Mouse (Mus musculus): ENCODE measurements around the gene Cnga2. TPM values are rescaled to one million over a fixed set of nuclear protein-coding genes. Genes with fewer than 3 reads are reported as not detected.

Cnga2 gene
- polyA plus RNA-seq, 1 experiment from 2014 or later, result 0.06 TPM

- Histone ChIP-seq H3K27ac (no peak overlapping the region), H3K9me3 (replicated peaks) (no peaks in the 10 kb centered on the region), H3K27me3 (no peaks in the 10 kb centered on the region), H3K4me1 (no peaks in the 10 kb centered on the region), H3K9ac (no peak overlapping the region), H3K36me3 (ENCODE audit: poor library complexity, severe bottlenecking) (no peaks in the 10 kb centered on the region), H3K4me3 (no peak overlapping the region), H3K4me2 (no peak overlapping the region)
- WGBS, result 61% methylated on average over 2 of the region's 2 CpGs
- ATAC-seq, result no peak
Observed at GRCm38 (mm10) chrX:71983205-71983604, 8.4 kb upstream of the Cnga2 start.

GRCm38 (mm10) chrX:71983775-71984174, 7.9 kb upstream of the Cnga2 start:
- ATAC-seq, result no peak
- 97% methylated on average over 1 of the region's 1 CpGs for WGBS
- no peak overlapping the region for H3K4me2 ChIP-seq

GRCm38 (mm10) chrX:71995972-71996371, 4.3 kb downstream of the Cnga2 start:
- Histone ChIP-seq H3K4me3 (no peak overlapping the region), H3K9ac (no peak overlapping the region), H3K9me3 (replicated peaks) (no peaks in the 10 kb centered on the region), H3K27me3 (no peaks in the 10 kb centered on the region), H3K36me3 (ENCODE audit: poor library complexity, severe bottlenecking) (no peaks in the 10 kb centered on the region), H3K27ac (no peak overlapping the region), H3K4me2 (no peak overlapping the region), H3K4me1 (no peaks in the 10 kb centered on the region)
- 70% methylated on average over 1 of the region's 1 CpGs for WGBS
- ATAC-seq, result no peak

More at GRCm38 (mm10) chrX:71983775-71984174, 7.9 kb upstream of the Cnga2 start:
- H3K9ac ChIP-seq, result no peak overlapping the region
- no peaks in the 10 kb centered on the region for H3K9me3 ChIP-seq (replicated peaks)
- H3K4me1 ChIP-seq, result no peaks in the 10 kb centered on the region
- no peaks in the 10 kb centered on the region for H3K27me3 ChIP-seq
- H3K36me3 ChIP-seq (ENCODE audit: poor library complexity, severe bottlenecking), result no peaks in the 10 kb centered on the region
- H3K4me3 ChIP-seq, result no peak overlapping the region
- H3K27ac ChIP-seq, result no peak overlapping the region

GRCm38 (mm10) chrX:72009930-72010329, 18.3 kb downstream of the Cnga2 start:
- H3K27me3 ChIP-seq, result no peaks in the 10 kb centered on the region
- H3K9ac ChIP-seq, result no peak overlapping the region
- no peak overlapping the region for H3K4me2 ChIP-seq
- no peak overlapping the region for H3K4me3 ChIP-seq
- H3K36me3 ChIP-seq (ENCODE audit: poor library complexity, severe bottlenecking), result no peaks in the 10 kb centered on the region
- H3K9me3 ChIP-seq (replicated peaks), result no peaks in the 10 kb centered on the region
- H3K27ac ChIP-seq, result no peak overlapping the region
- H3K4me1 ChIP-seq, result no peaks in the 10 kb centered on the region
- no peak for ATAC-seq

GRCm38 (mm10) chrX:72012236-72012635, 20.6 kb downstream of the Cnga2 start:
- Histone ChIP-seq H3K4me1 (no peaks in the 10 kb centered on the region), H3K4me3 (no peak overlapping the region), H3K27me3 (no peaks in the 10 kb centered on the region), H3K4me2 (no peak overlapping the region), H3K9ac (no peak overlapping the region), H3K9me3 (replicated peaks) (no peaks in the 10 kb centered on the region), H3K27ac (no peak overlapping the region), H3K36me3 (ENCODE audit: poor library complexity, severe bottlenecking) (no peaks in the 10 kb centered on the region)
- WGBS, result 69% methylated on average over 9 of the region's 9 CpGs
- no peak for ATAC-seq

GRCm38 (mm10) chrX:72012804-72013203, 21.2 kb downstream of the Cnga2 start:
- Histone ChIP-seq H3K27ac (no peak overlapping the region), H3K4me1 (no peaks in the 10 kb centered on the region), H3K4me2 (no peak overlapping the region), H3K27me3 (no peaks in the 10 kb centered on the region), H3K36me3 (ENCODE audit: poor library complexity, severe bottlenecking) (no peaks in the 10 kb centered on the region), H3K4me3 (no peak overlapping the region), H3K9me3 (replicated peaks) (no peaks in the 10 kb centered on the region), H3K9ac (no peak overlapping the region)
- WGBS, result 29% methylated on average over 3 of the region's 3 CpGs
- no peak for ATAC-seq

- no peaks in the 10 kb centered on the region for H3K4me1 ChIP-seq
- no peaks in the 10 kb centered on the region for H3K36me3 ChIP-seq (ENCODE audit: poor library complexity, severe bottlenecking)
- H3K9ac ChIP-seq, result no peak overlapping the region
- 78% methylated on average over 1 of the region's 1 CpGs for WGBS
- no peaks in the 10 kb centered on the region for H3K27me3 ChIP-seq
- no peak overlapping the region for H3K4me3 ChIP-seq
- no peak overlapping the region for H3K27ac ChIP-seq
- no peaks in the 10 kb centered on the region for H3K9me3 ChIP-seq (replicated peaks)
- no peak for ATAC-seq
- no peak overlapping the region for H3K4me2 ChIP-seq
Observed at GRCm38 (mm10) chrX:72022241-72022640, 30.6 kb downstream of the Cnga2 start.

- H3K4me3 ChIP-seq, result no peak overlapping the region
- 35% methylated on average over 10 of the region's 10 CpGs for WGBS
- peak; percentile 77; the same call in 1 of the 2 replicates for ATAC-seq
- H3K27me3 ChIP-seq, result no peaks in the 10 kb centered on the region
- H3K9ac ChIP-seq, result no peak overlapping the region
- no peak overlapping the region for H3K27ac ChIP-seq
- H3K4me1 ChIP-seq, result no peaks in the 10 kb centered on the region
- no peak overlapping the region for H3K4me2 ChIP-seq
- no peaks in the 10 kb centered on the region for H3K36me3 ChIP-seq (ENCODE audit: poor library complexity, severe bottlenecking)
- H3K9me3 ChIP-seq (replicated peaks), result no peaks in the 10 kb centered on the region
Observed at GRCm38 (mm10) chrX:72022750-72023398, 31.2 kb downstream of the Cnga2 start.

GRCm38 (mm10) chrX:72023542-72023941, 31.9 kb downstream of the Cnga2 start:
- Histone ChIP-seq H3K4me1 (no peaks in the 10 kb centered on the region), H3K4me2 (no peak overlapping the region), H3K27me3 (no peaks in the 10 kb centered on the region), H3K36me3 (ENCODE audit: poor library complexity, severe bottlenecking) (no peaks in the 10 kb centered on the region), H3K9me3 (replicated peaks) (no peaks in the 10 kb centered on the region), H3K4me3 (no peak overlapping the region), H3K27ac (no peak overlapping the region), H3K9ac (no peak overlapping the region)
- no peak for ATAC-seq
- 81% methylated on average over 3 of the region's 3 CpGs for WGBS

- ATAC-seq, result no peak
- no peaks in the 10 kb centered on the region for H3K27me3 ChIP-seq
- no peaks in the 10 kb centered on the region for H3K36me3 ChIP-seq (ENCODE audit: poor library complexity, severe bottlenecking)
- H3K9ac ChIP-seq, result no peak overlapping the region
- H3K4me1 ChIP-seq, result no peaks in the 10 kb centered on the region
- no peaks in the 10 kb centered on the region for H3K9me3 ChIP-seq (replicated peaks)
- H3K4me2 ChIP-seq, result no peak overlapping the region
- 68% methylated on average over 3 of the region's 3 CpGs for WGBS
- no peak overlapping the region for H3K27ac ChIP-seq
- no peak overlapping the region for H3K4me3 ChIP-seq
Observed at GRCm38 (mm10) chrX:72044056-72044455, 52.4 kb downstream of the Cnga2 start.

GRCm38 (mm10) chrX:72047918-72048317, 56.3 kb downstream of the Cnga2 start:
- H3K27ac ChIP-seq, result no peak overlapping the region
- H3K4me2 ChIP-seq, result no peak overlapping the region
- H3K27me3 ChIP-seq, result no peaks in the 10 kb centered on the region
- no peaks in the 10 kb centered on the region for H3K4me1 ChIP-seq
- H3K36me3 ChIP-seq (ENCODE audit: poor library complexity, severe bottlenecking), result no peaks in the 10 kb centered on the region
- 92% methylated on average over 2 of the region's 2 CpGs for WGBS
- no peak overlapping the region for H3K9ac ChIP-seq
- no peak for ATAC-seq
- no peaks in the 10 kb centered on the region for H3K9me3 ChIP-seq (replicated peaks)
- H3K4me3 ChIP-seq, result no peak overlapping the region

Measured in forebrain, embryonic 13.5 days (tissue).